Mouse (Mus musculus): ENCODE measurements around the gene Vmn2r2. TPM values are rescaled to one million over a fixed set of nuclear protein-coding genes. Genes with fewer than 3 reads are reported as not detected.

The Vmn2r2 gene
- not detected in 2 replicates for polyA plus RNA-seq (2015; fragmentation: Nextera tagmentation; extraction: Ambion mirVana)

DNA sequence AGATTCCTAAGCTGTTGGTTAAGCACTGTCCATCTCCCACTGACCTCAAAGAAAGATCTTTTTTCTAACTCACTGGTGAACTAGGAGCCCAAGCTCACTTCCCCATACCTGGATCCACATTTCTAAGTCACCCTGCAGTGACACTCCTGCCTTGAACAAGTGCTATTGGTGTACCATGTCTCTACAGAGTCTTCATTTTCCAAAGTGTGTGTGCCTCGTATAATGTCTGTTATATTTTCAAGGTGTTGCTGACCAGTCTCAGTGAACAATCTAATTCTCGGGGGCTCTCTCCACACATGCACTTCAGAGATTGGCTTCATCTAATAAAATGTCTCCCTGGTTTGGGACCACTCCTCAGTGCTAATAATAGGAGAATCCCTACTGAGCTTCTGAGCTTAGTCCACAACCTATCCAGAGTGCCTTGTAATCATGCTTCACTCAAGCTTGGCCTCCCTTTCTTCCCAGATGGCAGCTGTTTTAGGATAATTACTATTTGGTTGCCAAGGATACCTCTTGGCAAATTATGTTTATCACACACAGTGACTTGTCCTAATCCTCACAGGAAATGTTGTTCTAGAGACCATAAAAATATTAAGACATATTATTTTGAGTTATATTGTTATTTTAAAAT, at the start of gene Vmn2r2:
Gene Vmn2r2, minus strand, starts transcription at position 51 of the 631 bp plus-strand sequence.
- no peak for ATAC-seq (ENCODE audit: insufficient number of reproducible peaks, low FRiP score, low TSS enrichment, low read depth)
- WGBS: 74% methylated on average over 2 of the region's 2 CpGs
- H3K27ac ChIP-seq: no peak within 1 kb of the TSS

DNA sequence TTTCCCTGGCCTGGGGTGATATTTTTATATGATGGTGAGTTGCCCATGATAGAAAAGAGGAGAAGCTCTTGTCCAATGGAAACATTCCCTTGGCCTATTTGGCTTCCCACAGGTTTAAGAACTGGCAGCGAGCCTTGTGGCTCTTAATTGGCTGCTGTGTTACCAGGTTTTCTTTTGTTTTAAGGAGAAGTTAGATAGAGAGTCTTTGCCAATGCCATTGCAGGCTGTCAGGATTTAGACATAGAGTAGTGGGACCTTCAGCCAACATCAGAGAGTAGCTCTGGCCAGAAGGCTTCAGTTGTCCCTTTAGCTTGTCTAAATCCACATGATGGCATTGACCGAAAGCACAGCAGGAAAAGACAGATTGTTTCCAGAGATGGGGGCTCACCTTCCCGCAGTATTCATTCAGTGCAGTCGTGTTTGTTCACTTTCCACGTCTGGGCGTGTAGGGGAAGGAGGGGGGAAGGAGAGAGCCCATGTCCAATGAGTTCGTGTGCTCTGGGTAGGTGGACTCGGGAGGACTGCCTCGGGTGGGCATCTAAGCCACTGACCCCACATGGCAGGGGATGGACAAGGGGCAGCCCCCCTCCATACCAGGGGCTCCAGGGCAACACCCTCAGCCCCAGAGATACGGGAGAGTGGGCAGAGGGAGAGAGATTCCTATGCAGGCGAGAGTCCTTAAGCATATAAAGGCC, 28.2 kb downstream of the Vmn2r2 start:
- H3K4me3 ChIP-seq: no peak overlapping the region
- no peaks in the 10 kb centered on the region for H3K4me1 ChIP-seq
- no peak overlapping the region for H3K9ac ChIP-seq
- no peaks in the 10 kb centered on the region for H3K9me3 ChIP-seq
- no peak for ATAC-seq (ENCODE audit: insufficient number of reproducible peaks, low FRiP score, low TSS enrichment, low read depth)
- no peaks in the 10 kb centered on the region for H3K36me3 ChIP-seq
- H3K27ac ChIP-seq: no peak overlapping the region
- no peak overlapping the region for H3K4me2 ChIP-seq
- no peaks in the 10 kb centered on the region for H3K27me3 ChIP-seq
- WGBS: 84% methylated on average over 11 of the region's 11 CpGs

More for the DNA sequence above, at the start of gene Vmn2r2:
- H3K4me2 ChIP-seq: no peak within 1 kb of the TSS
- H3K36me3 ChIP-seq: no peaks in the 10 kb centered on the region
- H3K27me3 ChIP-seq: no peaks in the 10 kb centered on the region
- H3K9ac ChIP-seq: no peak within 1 kb of the TSS
- no peaks in the 10 kb centered on the region for H3K4me1 ChIP-seq
- H3K4me3 ChIP-seq: no peak within 1 kb of the TSS
- no peaks in the 10 kb centered on the region for H3K9me3 ChIP-seq

DNA sequence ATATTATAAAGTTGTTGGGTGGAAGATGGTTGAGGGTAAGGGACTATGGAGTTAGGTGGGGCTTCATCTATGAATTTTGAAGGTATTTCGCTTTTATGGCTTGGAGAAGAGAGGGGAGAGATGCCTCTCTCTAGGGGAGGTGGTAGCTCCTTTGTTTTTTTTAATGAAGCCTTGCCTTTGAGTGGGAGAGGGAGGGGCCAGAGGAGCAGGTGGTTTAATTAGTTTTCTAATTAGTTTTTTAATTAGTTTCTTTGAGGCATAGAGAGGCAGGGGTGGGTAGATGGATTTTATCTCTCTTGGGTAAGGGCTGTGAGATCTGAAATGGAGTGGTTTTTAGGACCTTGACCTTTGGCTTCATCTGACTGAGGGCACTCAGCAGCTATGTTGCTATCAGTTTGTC, 29.0 kb downstream of the Vmn2r2 start:
- no peaks in the 10 kb centered on the region for H3K27me3 ChIP-seq
- H3K36me3 ChIP-seq: no peaks in the 10 kb centered on the region
- WGBS: 75% methylated on average over 1 of the region's 1 CpGs
- no peak overlapping the region for H3K4me2 ChIP-seq
- no peaks in the 10 kb centered on the region for H3K9me3 ChIP-seq
- H3K27ac ChIP-seq: no peak overlapping the region
- H3K4me3 ChIP-seq: no peak overlapping the region
- no peaks in the 10 kb centered on the region for H3K4me1 ChIP-seq
- no peak for ATAC-seq (ENCODE audit: insufficient number of reproducible peaks, low FRiP score, low TSS enrichment, low read depth)
- H3K9ac ChIP-seq: no peak overlapping the region

- ATAC-seq (ENCODE audit: insufficient number of reproducible peaks, low FRiP score, low TSS enrichment, low read depth): no peak
- no peaks in the 10 kb centered on the region for H3K27me3 ChIP-seq
- H3K9ac ChIP-seq: no peak within 1 kb of the TSS
- no peaks in the 10 kb centered on the region for H3K9me3 ChIP-seq
- H3K27ac ChIP-seq: no peak within 1 kb of the TSS
- H3K36me3 ChIP-seq: no peaks in the 10 kb centered on the region
- H3K4me1 ChIP-seq: no peaks in the 10 kb centered on the region
- H3K4me2 ChIP-seq: no peak within 1 kb of the TSS
- WGBS: 70% methylated on average over 4 of the region's 4 CpGs
- H3K4me3 ChIP-seq: no peak within 1 kb of the TSS
Measured at GRCm38 (mm10) chr3:64081247-64081646, 60.5 kb downstream of the Vmn2r2 start, which contains the start of gene Vmn2r1. TSS of gene Vmn2r1 (plus strand) at chr3:64081547.

Other genes starting within 250 kb of the Vmn2r2 start
- 1.1 and 1.2 TPM in 2 replicates for gene Plch1, start 242.5 kb downstream of the Vmn2r2 start, polyA plus RNA-seq (2015; fragmentation: Nextera tagmentation; extraction: Ambion mirVana)
- gene E130311K13Rik, start 212.5 kb downstream of the Vmn2r2 start, polyA plus RNA-seq (2015; fragmentation: Nextera tagmentation; extraction: Ambion mirVana): 7.9 and 8.4 TPM in 2 replicates
- gene Slc33a1, start 177.2 kb downstream of the Vmn2r2 start, polyA plus RNA-seq (2015; fragmentation: Nextera tagmentation; extraction: Ambion mirVana): 16.5 and 17.6 TPM in 2 replicates
- 37.5 and 39.1 TPM in 2 replicates for gene Gmps, start 165.8 kb downstream of the Vmn2r2 start, polyA plus RNA-seq (2015; fragmentation: Nextera tagmentation; extraction: Ambion mirVana)
- 0.04 TPM in 1 of 2 replicates, not detected in the other for gene Vmn2r1, start 60.4 kb downstream of the Vmn2r2 start, polyA plus RNA-seq (2015; fragmentation: Nextera tagmentation; extraction: Ambion mirVana)
- not detected in 2 replicates for gene Vmn2r3, start 147.8 kb upstream of the Vmn2r2 start, polyA plus RNA-seq (2015; fragmentation: Nextera tagmentation; extraction: Ambion mirVana)

All from limb, embryonic 15.5 days (tissue).